Mouse (Mus musculus) CH12.LX (cell line): ENCODE results near the gene Uvrag. TPM values are rescaled to one million over a fixed set of nuclear protein-coding genes. Genes with fewer than 3 reads are reported as not detected.

Experiments
- DNase-seq: peaks from one replicate; pipeline ENCODE4 v3.0.0-alpha.2; 2013; ENCODE audit errors: extremely low read depth
- H3K27ac ChIP-seq: 2 replicates; pipeline ENCODE4 v1.5.1; 2012; ENCODE audit warnings: low read depth, mild to moderate bottlenecking, control low read depth, moderate library complexity; ENCODE audit not compliant: insufficient read depth
- H3K27me3 ChIP-seq: replicated peaks from 2 replicates; pipeline ENCODE3; 2012; ENCODE audit warnings: inconsistent platforms
- H3K36me3 ChIP-seq, 2 experiments: replicated peaks in 1 of 2; 2 replicates each; pipeline versions ENCODE3 to v1.6.1; 2012; ENCODE audit warnings: inconsistent platforms in 1 of 2, low read length in 1 of 2, mild to moderate bottlenecking in 1 of 2, mixed read lengths in 1 of 2, moderate library complexity in 1 of 2; ENCODE audit not compliant: control insufficient read depth in 1 of 2, insufficient read depth in 1 of 2
- H3K4me1 ChIP-seq, 2 experiments: 2 replicates each; pipeline ENCODE4 v1.6.1; 2012; ENCODE audit warnings: inconsistent platforms in 1 of 2, moderate library complexity in 1 of 2; ENCODE audit not compliant: insufficient read depth in 2 of 2, control insufficient read depth in 1 of 2
- H3K4me2 ChIP-seq: 2 replicates; pipeline ENCODE4 v1.6.1; 2012; ENCODE audit warnings: low read depth, mild to moderate bottlenecking, control low read depth; ENCODE audit not compliant: poor library complexity, insufficient read depth, severe bottlenecking
- H3K4me3 ChIP-seq, 3 experiments: fragments of 150-350 bp in 1 of 3; sonication (generic) in 1 of 3; replicated peaks in 1 of 3; 2 replicates each; pipeline versions ENCODE3 to v1.5.1; 2011 to 2012; ENCODE audit warnings: low read depth in 2 of 3, low read length in 2 of 3, mild to moderate bottlenecking in 2 of 3, moderate library complexity in 2 of 3, control low read depth in 1 of 3, improper control_type of control experiment in 1 of 3, inconsistent platforms in 1 of 3, mixed read lengths in 1 of 3; ENCODE audit not compliant: poor library complexity in 1 of 3
- H3K79me2 ChIP-seq: replicated peaks from 2 replicates; pipeline ENCODE4 v1.6.1; 2012; ENCODE audit warnings: mild to moderate bottlenecking, moderate library complexity; ENCODE audit not compliant: control insufficient read depth, poor library complexity, insufficient read depth, severe bottlenecking; ENCODE audit errors: extremely low read depth
- H3K9ac ChIP-seq: 2 replicates; pipeline ENCODE4 v1.6.1; 2012; ENCODE audit warnings: low read depth, mild to moderate bottlenecking, control low read depth, moderate library complexity; ENCODE audit not compliant: insufficient read depth
- H3K9me3 ChIP-seq: replicated peaks from 2 replicates; pipeline ENCODE3; 2012; ENCODE audit warnings: low read length, inconsistent platforms, mixed read lengths
- BHLHE40 ChIP-seq: IDR thresholded peaks from 2 replicates; pipeline ENCODE4 v1.6.1; 2011; ENCODE audit warnings: mild to moderate bottlenecking, low read depth, low read length, improper control_type of control experiment
- CTCF ChIP-seq, 2 experiments: IDR thresholded peaks in 1 of 2; conservative IDR thresholded peaks in 1 of 2; 2 replicates each; pipeline ENCODE4 v1.5.1; 2011 to 2012; ENCODE audit warnings: low read depth in 2 of 2, low read length in 2 of 2, improper control_type of control experiment in 1 of 2, inconsistent platforms in 1 of 2, mild to moderate bottlenecking in 1 of 2, moderate library complexity in 1 of 2
- E2F4 ChIP-seq: IDR thresholded peaks from 2 replicates; pipeline ENCODE4 v1.6.1; 2011; ENCODE audit warnings: low read depth, low read length, improper control_type of control experiment; ENCODE audit not compliant: insufficient replicate concordance
- ELF1 ChIP-seq: IDR thresholded peaks from 2 replicates; pipeline ENCODE4 v1.6.1; 2014; ENCODE audit warnings: low read depth, mild to moderate bottlenecking, inconsistent platforms, low read length, improper control_type of control experiment
- GABPA ChIP-seq: IDR thresholded peaks from 2 replicates; pipeline ENCODE4 v1.6.1; 2012; ENCODE audit warnings: low read depth, low read length, improper control_type of control experiment, inconsistent platforms; ENCODE audit not compliant: insufficient replicate concordance
- HCFC1 ChIP-seq: IDR thresholded peaks from 2 replicates; pipeline ENCODE4 v1.6.1; 2012; ENCODE audit warnings: low read depth, mild to moderate bottlenecking, inconsistent platforms, low read length, improper control_type of control experiment
- JUND ChIP-seq: conservative IDR thresholded peaks from 2 replicates; pipeline ENCODE4 v1.6.1; 2011; ENCODE audit warnings: low read depth, low read length, improper control_type of control experiment
- KAT2A ChIP-seq: IDR thresholded peaks from 2 replicates; pipeline ENCODE4 v1.6.1; 2012; ENCODE audit warnings: low read length, improper control_type of control experiment, inconsistent platforms; ENCODE audit not compliant: insufficient replicate concordance
- MEF2A ChIP-seq: IDR thresholded peaks from 2 replicates; pipeline ENCODE4 v1.6.1; 2014; ENCODE audit warnings: low read depth, mild to moderate bottlenecking, inconsistent platforms, low read length, improper control_type of control experiment, borderline replicate concordance
- MYC ChIP-seq: IDR thresholded peaks from 2 replicates; pipeline ENCODE4 v1.6.1; 2011; ENCODE audit warnings: low read depth, mild to moderate bottlenecking, improper control_type of control experiment, low read length
- POLR2A ChIP-seq: IDR thresholded peaks from 2 replicates; pipeline ENCODE4 v1.6.1; 2011; ENCODE audit warnings: low read depth, mild to moderate bottlenecking, improper control_type of control experiment, low read length
- SIN3A ChIP-seq: IDR thresholded peaks from 2 replicates; pipeline ENCODE4 v1.6.1; 2012; ENCODE audit warnings: low read length, improper control_type of control experiment, inconsistent platforms
- TBP ChIP-seq: conservative IDR thresholded peaks from 2 replicates; pipeline ENCODE4 v1.6.1; 2011; ENCODE audit warnings: low read depth, low read length, improper control_type of control experiment
- UBTF ChIP-seq: IDR thresholded peaks from 2 replicates; pipeline ENCODE4 v1.6.1; 2012; ENCODE audit warnings: low read depth, mild to moderate bottlenecking, inconsistent platforms, low read length, improper control_type of control experiment, moderate library complexity
- USF2 ChIP-seq: conservative IDR thresholded peaks from 2 replicates; pipeline ENCODE4 v1.6.1; 2011; ENCODE audit warnings: low read depth, low read length, improper control_type of control experiment
- ZKSCAN1 ChIP-seq: IDR thresholded peaks from 2 replicates; pipeline ENCODE4 v1.6.1; 2012; ENCODE audit warnings: low read depth, inconsistent platforms, low read length, improper control_type of control experiment, borderline replicate concordance
- ZMIZ1 ChIP-seq: IDR thresholded peaks from 2 replicates; pipeline ENCODE4 v1.6.1; 2012; ENCODE audit warnings: low read depth, mild to moderate bottlenecking, inconsistent platforms, low read length, improper control_type of control experiment
- dilution Hi-C: fragments of 300-500 bp; cut with MboI; formaldehyde crosslinking; loops from 2 replicates; pipeline ENCODE4 v1.14.3; 2020; ENCODE audit warnings: low sequenced_read_pairs; ENCODE audit not compliant: extremely low pct_unique_long_range_greater_than_20kb, extremely low pct_ligation_motif_present
- in situ Hi-C: fragments of 300-500 bp; cut with MboI; formaldehyde crosslinking; loops from 3 replicates; pipeline ENCODE4 v1.14.3; 2019; ENCODE audit warnings: low sequenced_read_pairs, low pct_ligation_motif_present, low pct_unique_long_range_greater_than_20kb, mixed read lengths
- polyA plus RNA-seq: library from polyadenylated mRNA; unstranded; fragments of >175 nt; gene quantifications from 2 replicates; pipeline ENCODE4 v1.2.1, GENCODE M21; 2012; ENCODE audit warnings: low read depth; ENCODE audit not compliant: insufficient read length
- total RNA-seq, 2 experiments: library from RNA; depleted of rRNA; stranded (reverse); fragments of 300-350 nt in 1 of 2; fragments of >200 nt in 1 of 2; gene quantifications; 2 replicates each; pipeline ENCODE4 v1.2.3; 2012 to 2014

Uvrag gene
- total and polyA plus RNA-seq, 3 experiments, result 20.6 to 47.4 (median 37.5) TPM

DNA sequence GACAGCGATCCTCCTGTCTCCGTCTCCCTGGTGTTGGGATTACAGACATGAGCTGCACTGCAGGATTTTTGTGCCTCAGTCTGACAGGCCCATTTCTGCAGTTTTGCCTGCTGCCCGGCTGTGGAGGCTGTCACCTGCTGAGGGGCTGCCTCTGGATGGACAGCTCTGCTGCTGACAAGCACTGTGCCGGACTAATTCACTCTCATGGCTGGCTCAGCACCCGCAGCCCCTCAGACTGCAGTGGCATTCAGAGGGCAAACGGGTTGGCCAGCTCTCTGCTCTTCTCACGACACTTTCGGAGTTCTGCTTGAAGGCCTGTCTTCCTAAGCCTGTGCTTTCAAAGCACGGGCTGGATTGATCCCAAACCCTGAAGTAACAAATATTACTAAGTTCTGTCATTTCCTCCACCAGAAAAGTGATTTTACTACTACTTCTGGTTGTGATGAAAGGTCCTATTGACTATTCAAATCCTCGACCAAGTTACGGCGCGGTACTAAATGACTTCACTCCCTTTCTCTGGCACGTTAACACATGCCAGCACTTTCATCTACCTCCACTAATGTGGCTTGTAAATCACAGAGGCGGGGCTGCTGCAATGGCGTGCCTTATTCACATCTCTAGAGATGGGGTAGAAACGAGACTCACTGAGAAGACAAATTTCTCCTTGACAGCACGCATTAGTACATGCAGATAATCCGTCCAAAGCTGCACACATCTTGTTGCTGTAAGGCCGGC, 203.7 kb downstream of the Uvrag start:
- Histone ChIP-seq H3K79me2 (no peaks in the 10 kb centered on the region), H3K9me3 (no peaks in the 10 kb centered on the region), H3K36me3 (peaks cover 8 to 78% of the 10 kb centered on the region in 2 experiments), H3K4me2 (no peak overlapping the region), H3K27me3 (no peaks in the 10 kb centered on the region), H3K9ac (no peak overlapping the region), H3K4me3 (no peak overlapping the region), H3K4me1 (no peaks in the 10 kb centered on the region), H3K27ac (no peak overlapping the region)
- TF ChIP-seq UBTF, result no peak
- no peak for TF ChIP-seq E2F4
- no peak for TF ChIP-seq USF2
- no peak for TF ChIP-seq TBP
- in situ Hi-C loops (no loop called here), dilution Hi-C loops (no loop called here)
- DNase-seq, result no peak

GRCm38 (mm10) chr7:98935757-98936156, 205.2 kb downstream of the Uvrag start:
- Histone ChIP-seq H3K9me3 (no peaks in the 10 kb centered on the region), H3K4me1 (no peaks in the 10 kb centered on the region), H3K9ac (no peak overlapping the region), H3K4me3 (no peak overlapping the region), H3K4me2 (no peak overlapping the region), H3K27me3 (no peaks in the 10 kb centered on the region), H3K36me3 (peaks cover 8 to 81% of the 10 kb centered on the region in 2 experiments), H3K79me2 (no peaks in the 10 kb centered on the region), H3K27ac (no peak overlapping the region)
- dilution Hi-C loops (no loop called here), in situ Hi-C loops (no loop called here)
- TF ChIP-seq MEF2A, result no peak
- no peak for TF ChIP-seq POLR2A
- no peak for TF ChIP-seq ZKSCAN1
- no peak for TF ChIP-seq BHLHE40
- no peak for TF ChIP-seq KAT2A
- no peak for DNase-seq

DNA sequence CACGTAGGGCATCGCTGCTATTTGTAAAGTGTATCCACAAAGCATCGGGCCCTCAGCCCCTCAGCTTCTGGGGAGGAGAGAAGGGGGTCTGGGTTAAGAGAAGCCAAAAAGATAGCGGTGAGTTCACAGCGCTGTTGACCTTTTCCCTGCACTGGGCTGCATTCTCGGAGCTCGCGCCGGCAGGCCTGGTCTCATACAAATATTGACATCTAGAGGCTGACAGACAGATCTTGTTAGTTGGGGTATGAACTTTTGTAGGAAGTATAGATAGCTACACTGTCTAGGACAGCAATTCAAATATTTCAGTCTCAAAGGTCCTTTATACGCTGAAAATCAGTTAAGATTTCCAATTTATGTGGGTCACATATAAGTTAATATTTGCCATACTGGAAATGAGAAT, 205.7 kb downstream of the Uvrag start:
- Histone ChIP-seq H3K4me1 (no peaks in the 10 kb centered on the region), H3K4me3 (no peak overlapping the region), H3K27ac (no peak overlapping the region), H3K27me3 (no peaks in the 10 kb centered on the region), H3K4me2 (no peak overlapping the region), H3K9ac (no peak overlapping the region), H3K36me3 (peaks cover 8 to 81% of the 10 kb centered on the region in 2 experiments), H3K79me2 (no peaks in the 10 kb centered on the region), H3K9me3 (no peaks in the 10 kb centered on the region)
- no peak for TF ChIP-seq CTCF (conservative IDR thresholded peaks at IDR 0.05 in 1 of 2, IDR thresholded peaks at IDR 0.05 in 1 of 2; ENCODE audit: low read depth in 2 of 2, low read length in 2 of 2)
- TF ChIP-seq ELF1, result no peak
- no peak for TF ChIP-seq GABPA
- TF ChIP-seq ZMIZ1, result no peak
- no peak for TF ChIP-seq SIN3A
- no peak for TF ChIP-seq JUND
- no peak for TF ChIP-seq MYC
- TF ChIP-seq UBTF, result no peak
- TF ChIP-seq ZKSCAN1, result no peak
- TF ChIP-seq HCFC1, result no peak
- DNase-seq, result no peak
- dilution Hi-C loops, result no loop called here
- in situ Hi-C loops, result no loop called here
